Mouse (Mus musculus): ENCODE measurements around the gene Camkmt.
A peak's percentile ranks its signal among the peaks of the same experiment; 100 is the strongest.

GRCm38 (mm10) chr17:85461577-85461976, 371.2 kb downstream of the Camkmt start:
- no peak for TF ChIP-seq HCFC1 (IDR thresholded peaks at IDR 0.05; ENCODE audit: borderline replicate concordance, insufficient read depth, low read length)
- TF ChIP-seq MAFK (IDR thresholded peaks at IDR 0.05; ENCODE audit: insufficient read depth, low read depth, low read length) = 0 out of 2 replicates have a peak, but pooled peaks have one; percentile 41
- no peak for TF ChIP-seq ZNF384 (IDR thresholded peaks at IDR 0.05; ENCODE audit: low read depth, low read length)
- TF ChIP-seq CHD2 (IDR thresholded peaks at IDR 0.05; ENCODE audit: low read depth, low read length) = no peak
- TF ChIP-seq ZC3H11A (IDR thresholded peaks at IDR 0.05; ENCODE audit: borderline replicate concordance, low read depth, low read length) = no peak

Measured in ES-E14 (cell line).